Mouse (Mus musculus) liver, embryonic 14.5 days (tissue): ENCODE measurements at regions not wholly inside any gene's neighbourhood (a gene's known extent, or its start where the extent isn't known, plus 50 kb on each side); places are given as distances from the start of the nearest gene placed in this dataset.

ENCODE experiments used
- CTCF ChIP-seq: IDR thresholded peaks from 2 replicates; pipeline ENCODE4 v1.5.1; 2016; ENCODE audit warnings: antibody characterized with exemption, low read depth, control low read depth
- EP300 ChIP-seq: IDR thresholded peaks from 2 replicates; pipeline ENCODE4 v1.6.1; 2016; ENCODE audit warnings: antibody characterized with exemption, low read depth

DNA sequence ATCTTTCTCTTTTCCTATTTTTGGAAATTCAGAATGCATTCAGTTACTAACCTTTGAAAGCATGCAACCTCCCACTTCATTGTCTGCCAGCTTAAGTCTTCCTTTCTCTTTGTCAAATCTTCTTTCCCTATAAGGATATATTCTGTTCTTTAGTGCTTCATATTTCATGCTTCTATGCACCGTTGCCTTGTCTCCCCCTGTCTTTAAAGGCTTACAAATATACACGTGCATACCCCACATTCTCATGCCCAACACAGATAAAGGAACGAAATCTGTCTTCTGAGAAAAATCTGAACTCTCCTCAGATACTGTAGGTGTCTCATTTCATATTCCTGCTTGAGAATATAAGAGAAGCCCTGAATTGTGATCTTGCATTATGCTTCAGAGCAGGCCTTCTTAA is 167.9 kb upstream of the Dph6 start:
- no peak for TF ChIP-seq CTCF
- no peak for TF ChIP-seq EP300
